Mouse (Mus musculus): ENCODE data around the gene Snrpb2.

DNA sequence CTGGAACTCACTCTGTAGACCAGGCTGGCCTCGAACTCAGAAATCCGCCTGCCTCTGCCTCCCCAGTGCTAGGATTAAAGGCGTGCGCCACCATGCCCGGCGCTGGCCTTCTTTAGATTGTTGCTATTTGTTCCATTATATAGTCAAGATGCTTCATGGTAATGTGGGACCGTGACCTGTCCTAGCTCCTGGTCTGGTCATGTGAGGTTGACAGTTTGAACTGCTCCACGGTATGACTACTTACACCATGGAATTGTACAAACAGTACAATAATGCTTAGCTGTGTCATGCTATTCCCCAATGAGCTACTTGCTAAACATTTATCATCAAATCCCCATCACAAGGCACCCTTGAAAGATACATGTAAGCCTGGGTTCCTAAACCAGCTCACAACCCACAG is 44.8 kb upstream of the Snrpb2 start:
- TF ChIP-seq CTCF (IDR thresholded peaks at IDR 0.05; ENCODE audit: insufficient read depth, low read length), result no peak
- TF ChIP-seq POLR2A (IDR thresholded peaks at IDR 0.05; ENCODE audit: borderline replicate concordance, extremely low read depth, low read depth, low read length), result no peak

All from lung, adult 2 months (tissue).